Mouse (Mus musculus) kidney, embryonic 14.5 days (tissue): ENCODE results near the gene Rbm7. TPM values are rescaled to one million over a fixed set of nuclear protein-coding genes. Genes with fewer than 3 reads are reported as not detected.
A peak's percentile ranks its signal among the peaks of the same experiment; 100 is the strongest.
"Not testable (repeated sequence)": the region's sequence is repeated elsewhere in the genome, so short reads cannot be mapped to it uniquely, and the experiment has no call there.

Experiments used
- ATAC-seq: fragments of 200-750 bp; cut with Nextera tagmentation; 2 replicates; pipeline ENCODE4 v1.8.0; 2017; ENCODE audit warnings: moderate number of reproducible peaks, mild to moderate bottlenecking, moderate TSS enrichment, moderate library complexity; ENCODE audit not compliant: low FRiP score, low TSS enrichment
- H3K27ac ChIP-seq: fragments of 300-500 bp; sonication (generic); 2 replicates; pipeline ENCODE4 v1.5.1; 2014; ENCODE audit warnings: low read depth, mild to moderate bottlenecking, low read length, moderate library complexity, mixed read lengths
- H3K27me3 ChIP-seq: fragments of 300-500 bp; sonication (generic); 2 replicates; pipeline ENCODE4 v1.6.1; 2014; ENCODE audit warnings: mild to moderate bottlenecking, low read length; ENCODE audit not compliant: control insufficient read depth, insufficient read depth
- H3K36me3 ChIP-seq: fragments of 300-500 bp; sonication (generic); 2 replicates; pipeline ENCODE4 v1.6.1; 2014; ENCODE audit warnings: low read length, mixed read lengths; ENCODE audit not compliant: control insufficient read depth, insufficient read depth
- H3K4me1 ChIP-seq: fragments of 300-500 bp; sonication (generic); 2 replicates; pipeline ENCODE4 v1.6.1; 2014; ENCODE audit warnings: low read length, mixed read lengths; ENCODE audit not compliant: control insufficient read depth, insufficient read depth
- H3K4me2 ChIP-seq: fragments of 300-500 bp; sonication (generic); replicated peaks from 2 replicates; pipeline ENCODE4 v1.6.1; 2014; ENCODE audit warnings: low read depth, mild to moderate bottlenecking, low read length
- H3K4me3 ChIP-seq: fragments of 300-500 bp; sonication (generic); 2 replicates; pipeline ENCODE4 v1.5.1; 2014; ENCODE audit warnings: mild to moderate bottlenecking, low read length
- H3K9ac ChIP-seq: fragments of 300-500 bp; sonication (generic); 2 replicates; pipeline ENCODE4 v1.6.1; 2014; ENCODE audit warnings: low read depth, mild to moderate bottlenecking, low read length, moderate library complexity
- H3K9me3 ChIP-seq: fragments of 300-500 bp; sonication (generic); 2 replicates; pipeline ENCODE4 v1.6.1; 2016; ENCODE audit warnings: low read length; ENCODE audit not compliant: control insufficient read depth
- WGBS: fragments of 180-500 bp; shearing (Covaris S2); extraction: QIAGEN DNeasy Blood & Tissue Kit; methylation state at CpG from one replicate; pipeline ENCODE4 v1.1.7; 2014; 5-methylcytosine and 5-hydroxymethylcytosine counted together
- polyA plus RNA-seq: library from polyadenylated mRNA; unstranded; fragments of >200 nt; fragmentation: Nextera tagmentation; extraction: Ambion mirVana; gene quantifications from 2 replicates; pipeline ENCODE4 v1.2.1, GENCODE M21; 2014

Rbm7 gene
- 129 and 132 TPM in 2 replicates for polyA plus RNA-seq

DNA sequence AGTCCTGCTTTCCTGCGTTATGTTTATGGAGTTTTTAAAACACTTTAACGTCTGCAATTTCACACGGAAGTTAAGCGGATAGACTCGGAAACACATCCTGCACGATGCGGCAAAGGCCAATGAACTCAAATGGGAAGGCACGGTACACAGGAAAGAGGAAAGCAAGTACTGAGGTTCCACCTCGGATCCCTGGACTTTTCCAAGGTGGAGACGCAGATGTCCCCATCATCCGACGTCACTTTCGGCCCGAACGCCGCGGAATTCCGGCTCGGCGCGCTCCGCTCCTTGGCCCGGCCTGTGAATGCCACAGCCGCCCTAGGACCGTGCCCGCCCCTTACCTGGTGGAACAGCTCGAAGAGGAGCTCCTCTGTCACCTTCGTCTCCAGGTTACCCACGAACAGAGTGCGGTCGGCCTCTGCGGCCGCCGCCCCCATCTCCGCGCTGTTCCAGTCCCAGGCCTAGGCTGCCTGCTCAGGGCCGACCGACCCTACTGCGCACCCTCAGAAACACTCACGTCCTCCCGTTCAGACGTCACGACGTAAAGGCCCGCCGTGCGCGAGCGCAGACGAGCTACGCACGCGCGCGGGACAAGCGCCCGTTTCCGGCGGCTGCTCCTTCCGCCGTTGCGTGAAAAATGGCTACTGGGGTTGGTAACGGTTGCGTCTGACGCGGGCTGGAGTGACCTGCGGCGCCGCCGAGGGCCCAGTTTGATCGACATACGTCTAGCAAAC lies at the start of gene Rbm7, which contains the start of gene Gm5617:
TSS of gene Rbm7 (minus strand) at position 483 of the 731 bp plus-strand sequence.
TSS of gene Gm5617 (plus strand) at position 626 of the 731 bp plus-strand sequence.
- peak within 1 kb of the TSS; percentile 89 for H3K9ac ChIP-seq
- H3K36me3 ChIP-seq = peaks cover 35% of the 10 kb centered on the region
- peak within 1 kb of the TSS; percentile 88 for H3K4me2 ChIP-seq
- ATAC-seq = peak; percentile 99
- peak within 1 kb of the TSS; percentile 81 for H3K27ac ChIP-seq
- under 1% methylated on average over 71 of the region's 72 CpGs for WGBS
- H3K9me3 ChIP-seq = no peaks in the 10 kb centered on the region
- H3K27me3 ChIP-seq = no peaks in the 10 kb centered on the region
- H3K4me1 ChIP-seq = peaks cover 15% of the 10 kb centered on the region; the same call in 1 of the 2 replicates
- H3K4me3 ChIP-seq = peak within 1 kb of the TSS; percentile 56

DNA sequence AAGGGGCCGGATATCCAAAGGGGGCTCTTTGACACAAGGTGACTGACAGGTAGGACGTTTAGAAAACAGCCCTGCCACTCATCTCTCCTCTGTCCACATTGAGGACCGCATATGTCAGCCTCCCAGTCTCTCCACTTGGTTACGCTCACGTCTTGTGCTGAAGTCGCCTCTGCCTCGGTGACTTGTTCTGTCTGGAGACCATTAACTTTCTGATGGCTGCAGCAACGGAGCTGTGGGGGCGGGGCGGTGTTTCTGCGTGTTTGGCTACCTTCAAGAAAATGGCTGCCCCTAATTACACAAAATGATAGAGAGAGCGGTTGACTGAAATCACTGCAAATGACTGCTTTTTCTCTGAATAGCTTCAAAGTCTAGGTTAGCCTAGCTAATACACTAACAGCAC lies 43.6 kb upstream of the Rbm7 start:
- 9% methylated on average over 12 of the region's 12 CpGs for WGBS
- Histone ChIP-seq H3K27me3 (no peaks in the 10 kb centered on the region), H3K4me2 (peak overlapping the region; percentile 39), H3K4me1 (no peaks in the 10 kb centered on the region), H3K9ac (no peak overlapping the region), H3K9me3 (peaks cover 7% of the 10 kb centered on the region; the same call in 1 of the 2 replicates), H3K4me3 (peak overlapping the region; percentile 9), H3K36me3 (no peaks in the 10 kb centered on the region), H3K27ac (no peak overlapping the region)
- ATAC-seq = no peak

DNA sequence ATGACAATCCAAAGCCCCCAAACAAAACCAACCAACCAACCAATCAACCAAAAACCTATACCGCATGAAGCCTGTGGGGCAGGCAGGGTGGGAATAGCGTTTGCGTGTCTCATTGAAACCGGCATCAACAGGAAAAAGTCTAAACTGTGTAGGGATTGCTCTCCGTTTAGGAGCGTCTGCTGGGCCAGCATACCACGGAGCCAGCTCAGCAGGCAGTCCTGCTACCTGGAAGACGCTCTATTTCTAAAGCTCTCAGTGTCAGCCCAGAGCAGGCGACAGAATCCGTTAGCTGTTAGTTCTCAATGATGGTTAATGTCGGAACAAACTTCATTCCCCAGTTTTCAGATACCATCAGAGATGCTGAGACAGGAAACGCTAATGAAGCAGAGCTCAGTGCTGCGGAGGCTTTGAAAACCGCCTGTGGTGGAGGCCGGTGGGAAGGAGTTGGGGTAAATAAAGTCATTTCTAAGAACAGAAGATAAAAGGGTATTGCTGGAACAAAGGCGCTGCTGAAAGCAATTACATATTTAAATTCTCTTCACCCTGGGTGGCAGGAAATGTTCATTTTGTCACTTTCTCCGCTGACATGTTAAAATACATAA lies 43.0 kb upstream of the Rbm7 start:
- Histone ChIP-seq H3K27me3 (no peaks in the 10 kb centered on the region), H3K4me3 (peak overlapping the region; percentile 9), H3K9ac (no peak overlapping the region), H3K36me3 (no peaks in the 10 kb centered on the region), H3K4me2 (peak overlapping the region; percentile 39), H3K9me3 (peaks cover 7% of the 10 kb centered on the region; the same call in 1 of the 2 replicates), H3K27ac (no peak overlapping the region), H3K4me1 (no peaks in the 10 kb centered on the region)
- no peak for ATAC-seq
- WGBS = 3% methylated on average over 17 of the region's 17 CpGs

DNA sequence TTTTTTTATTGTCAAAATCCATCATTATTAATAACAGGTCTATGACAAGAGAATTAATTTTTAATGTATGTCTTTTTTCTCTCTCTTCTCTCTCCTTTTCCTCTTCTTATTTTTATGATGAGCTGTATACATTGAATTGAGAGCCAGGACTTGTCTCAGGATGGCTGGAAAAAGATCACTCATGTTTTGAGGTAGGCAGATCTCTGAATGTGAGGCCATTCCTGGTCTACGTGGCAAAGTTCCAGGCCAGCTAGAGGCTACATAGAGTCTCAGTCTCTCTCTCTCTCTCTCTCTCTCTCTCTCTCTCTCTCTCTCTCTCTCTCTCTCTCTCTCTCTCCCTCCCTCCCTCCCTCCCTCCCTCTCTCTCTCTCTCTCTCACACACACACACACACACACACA lies 42.5 kb upstream of the Rbm7 start:
- not testable (repeated sequence) for H3K9me3 ChIP-seq, H3K9ac ChIP-seq, H3K27ac ChIP-seq, H3K36me3 ChIP-seq, H3K27me3 ChIP-seq, ATAC-seq, H3K4me3 ChIP-seq, H3K4me2 ChIP-seq, H3K4me1 ChIP-seq
- WGBS = 42% methylated on average over 1 of the region's 1 CpGs

DNA sequence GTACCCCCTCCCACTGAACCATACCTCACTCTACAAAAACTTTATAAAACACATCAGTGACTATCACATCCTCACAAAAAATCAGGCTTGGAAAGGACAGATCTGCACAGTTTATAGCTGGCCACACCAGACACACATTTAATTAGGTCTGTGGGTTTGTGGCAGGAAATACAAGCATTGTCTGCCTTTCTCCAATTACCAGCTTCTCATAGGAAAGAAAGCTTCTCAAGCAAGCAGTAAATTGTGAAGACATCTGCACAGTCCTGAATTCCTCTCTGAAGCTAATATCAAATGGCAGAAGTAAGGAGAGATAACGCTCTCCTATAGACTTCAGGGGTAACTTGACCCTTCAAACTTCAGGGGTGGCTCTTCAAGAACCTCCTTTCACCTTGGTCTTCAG lies 41.3 kb upstream of the Rbm7 start:
- Histone ChIP-seq H3K9ac (no peak overlapping the region), H3K4me2 (no peak overlapping the region), H3K27ac (no peak overlapping the region), H3K27me3 (no peaks in the 10 kb centered on the region), H3K4me3 (no peak overlapping the region), H3K9me3 (peaks cover 4% of the 10 kb centered on the region; the same call in 1 of the 2 replicates), H3K4me1 (no peaks in the 10 kb centered on the region), H3K36me3 (no peaks in the 10 kb centered on the region)
- 23% methylated on average over 1 of the region's 1 CpGs for WGBS
- ATAC-seq = no peak

DNA sequence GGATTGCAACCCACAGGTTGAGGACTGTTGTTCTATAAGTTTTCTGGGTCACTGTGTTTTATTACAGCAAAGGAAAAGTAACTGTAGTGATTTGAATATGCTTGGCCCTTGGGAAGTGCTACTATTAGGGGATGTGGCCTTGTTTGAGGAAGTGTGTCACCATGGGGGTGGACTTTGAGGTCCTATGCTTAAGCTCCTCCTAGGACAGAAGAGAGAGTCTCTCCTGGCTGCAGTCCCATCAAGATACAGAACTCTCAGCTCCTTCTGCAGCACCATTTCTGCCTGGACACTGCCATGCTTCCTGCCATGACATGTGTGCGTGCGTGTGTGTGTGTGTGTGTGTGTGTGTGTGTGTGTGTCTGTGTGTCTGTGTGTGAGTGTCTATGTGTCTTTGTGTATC lies 37.6 kb upstream of the Rbm7 start:
- WGBS = 82% methylated on average over 2 of the region's 2 CpGs
- H3K4me1 ChIP-seq = no peaks in the 10 kb centered on the region
- H3K27ac ChIP-seq = no peak overlapping the region
- H3K36me3 ChIP-seq = no peaks in the 10 kb centered on the region
- no peak for ATAC-seq
- H3K4me3 ChIP-seq = no peak overlapping the region
- H3K27me3 ChIP-seq = no peaks in the 10 kb centered on the region
- H3K4me2 ChIP-seq = no peak overlapping the region
- no peaks in the 10 kb centered on the region for H3K9me3 ChIP-seq
- H3K9ac ChIP-seq = no peak overlapping the region

DNA sequence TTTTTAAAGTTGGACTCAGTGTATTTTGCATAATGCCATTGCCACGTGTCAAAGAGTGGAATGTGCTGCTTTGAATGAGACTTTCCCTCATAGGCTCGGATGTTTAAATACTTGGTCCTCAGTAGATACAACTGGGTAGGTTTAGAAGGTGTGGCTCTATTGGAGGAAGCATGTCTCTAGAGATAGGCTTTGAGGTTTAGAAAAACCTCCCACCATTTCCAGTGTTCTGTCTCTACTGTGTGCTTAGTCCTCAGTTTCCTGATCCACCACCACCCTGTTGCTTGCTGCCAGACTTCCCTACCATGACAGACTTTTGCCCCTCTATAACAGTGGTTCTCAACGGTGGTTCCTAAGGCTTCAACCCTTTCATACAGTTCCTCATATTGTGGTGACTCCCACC lies 37.1 kb upstream of the Rbm7 start:
- H3K4me1 ChIP-seq = no peaks in the 10 kb centered on the region
- 77% methylated on average over 3 of the region's 3 CpGs for WGBS
- no peak overlapping the region for H3K4me2 ChIP-seq

DNA sequence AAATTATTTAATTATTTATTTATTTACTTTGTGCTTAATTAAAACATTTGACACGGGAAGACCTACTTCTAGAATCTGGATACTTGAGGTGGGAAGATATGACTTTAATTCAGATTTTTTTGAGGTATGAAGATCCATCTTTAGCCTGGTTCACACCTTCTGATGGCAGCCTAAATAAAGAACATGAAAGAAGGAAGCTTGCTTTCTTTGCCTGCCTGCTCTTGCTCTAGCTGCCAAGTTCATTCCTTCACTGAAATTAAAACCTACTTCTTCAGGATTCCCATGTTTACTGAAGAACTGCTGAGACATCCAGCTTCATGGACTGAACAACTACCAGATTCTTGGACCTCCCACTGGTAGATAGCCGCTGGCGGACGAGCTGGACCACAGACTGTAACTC lies 36.2 kb upstream of the Rbm7 start:
- Histone ChIP-seq H3K36me3 (no peaks in the 10 kb centered on the region), H3K4me1 (no peaks in the 10 kb centered on the region), H3K4me3 (no peak overlapping the region), H3K9me3 (no peaks in the 10 kb centered on the region), H3K9ac (no peak overlapping the region), H3K4me2 (no peak overlapping the region), H3K27ac (no peak overlapping the region), H3K27me3 (no peaks in the 10 kb centered on the region)
- ATAC-seq = no peak
- WGBS = 93% methylated on average over 4 of the region's 4 CpGs

More for the DNA sequence above, 37.1 kb upstream of the Rbm7 start:
- Histone ChIP-seq H3K9ac (no peak overlapping the region), H3K36me3 (no peaks in the 10 kb centered on the region), H3K27ac (no peak overlapping the region), H3K27me3 (no peaks in the 10 kb centered on the region), H3K9me3 (no peaks in the 10 kb centered on the region), H3K4me3 (no peak overlapping the region)
- ATAC-seq = no peak

DNA sequence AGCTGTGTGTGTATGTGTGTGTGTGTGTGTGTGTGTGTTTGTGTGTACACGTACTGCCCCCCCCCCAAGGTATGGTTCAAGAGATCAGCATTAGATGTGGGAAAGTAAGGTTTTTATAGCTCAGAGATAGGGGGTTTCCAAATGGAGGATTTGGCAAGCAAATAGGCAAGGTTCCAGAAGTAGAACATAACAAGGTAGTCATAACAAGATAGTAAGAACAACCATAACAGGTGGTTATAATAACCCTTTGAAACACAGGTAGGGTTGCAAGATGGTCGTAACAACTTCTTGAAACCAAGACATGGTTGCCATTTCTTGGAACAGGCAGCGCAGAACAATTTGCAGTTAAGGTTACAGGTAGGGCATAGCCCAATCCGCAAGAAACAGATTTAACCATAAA lies 31.4 kb upstream of the Rbm7 start:
- Histone ChIP-seq H3K36me3 (no peaks in the 10 kb centered on the region), H3K27ac (no peak overlapping the region), H3K27me3 (no peaks in the 10 kb centered on the region), H3K4me2 (no peak overlapping the region), H3K9ac (no peak overlapping the region), H3K4me1 (no peaks in the 10 kb centered on the region), H3K9me3 (no peaks in the 10 kb centered on the region), H3K4me3 (no peak overlapping the region)
- ATAC-seq = no peak
- WGBS = 93% methylated on average over 4 of the region's 4 CpGs
